Mouse (Mus musculus) MEL (cell line): ENCODE data around the gene Hmox1. TPM values are rescaled to one million over a fixed set of nuclear protein-coding genes. Genes with fewer than 3 reads are reported as not detected.

Experiments used
- DNase-seq: peaks from one replicate; pipeline ENCODE4 v3.0.0; 2011; ENCODE audit warnings: low read depth, low spot score
- H3K27ac ChIP-seq: 2 replicates; pipeline ENCODE4 v1.5.1; 2012; ENCODE audit warnings: low read depth, mild to moderate bottlenecking, control low read depth, low read length, moderate library complexity; ENCODE audit not compliant: control insufficient read depth
- H3K27me3 ChIP-seq, 2 experiments: fragments of 150-350 bp in 1 of 2; sonication (generic) in 1 of 2; 2 replicates each; pipeline ENCODE4 v1.6.1; 2012; ENCODE audit warnings: low read length in 2 of 2, mild to moderate bottlenecking in 2 of 2, improper control_type of control experiment in 1 of 2, moderate library complexity in 1 of 2; ENCODE audit not compliant: insufficient read depth in 2 of 2, control insufficient read depth in 1 of 2
- H3K36me3 ChIP-seq, 2 experiments: 2 replicates each; pipeline ENCODE4 v1.6.1; 2012 to 2014; ENCODE audit warnings: low read length in 2 of 2, improper control_type of control experiment in 1 of 2, inconsistent platforms in 1 of 2, mild to moderate bottlenecking in 1 of 2; ENCODE audit not compliant: insufficient read depth in 2 of 2, control insufficient read depth in 1 of 2
- H3K4me1 ChIP-seq, 2 experiments: fragments of 150-350 bp in 1 of 2; sonication (generic) in 1 of 2; 2 replicates each; pipeline ENCODE4 v1.6.1; 2012; ENCODE audit warnings: low read length in 2 of 2, improper control_type of control experiment in 1 of 2, mild to moderate bottlenecking in 1 of 2; ENCODE audit not compliant: insufficient read depth in 2 of 2, control insufficient read depth in 1 of 2
- H3K4me3 ChIP-seq, 2 experiments: fragments of 150-350 bp in 1 of 2; sonication (generic) in 1 of 2; 2 replicates each; pipeline ENCODE4 v1.5.1; 2012; ENCODE audit warnings: low read depth in 2 of 2, low read length in 2 of 2, mild to moderate bottlenecking in 2 of 2, moderate library complexity in 2 of 2, control low read depth in 1 of 2, improper control_type of control experiment in 1 of 2; ENCODE audit not compliant: control insufficient read depth in 1 of 2, insufficient read depth in 1 of 2
- H3K79me2 ChIP-seq: 2 replicates; pipeline ENCODE4 v1.6.1; 2012; ENCODE audit warnings: mild to moderate bottlenecking, low read length, moderate library complexity; ENCODE audit not compliant: control insufficient read depth, poor library complexity, insufficient read depth
- H3K9ac ChIP-seq: 2 replicates; pipeline ENCODE4 v1.6.1; 2012; ENCODE audit warnings: low read depth, mild to moderate bottlenecking, control low read depth, low read length, moderate library complexity; ENCODE audit not compliant: control insufficient read depth, poor library complexity, severe bottlenecking
- H3K9me3 ChIP-seq: fragments of 150-350 bp; sonication (generic); replicated peaks from 2 replicates; pipeline ENCODE4 v1.6.1; 2012; ENCODE audit warnings: mild to moderate bottlenecking, low read length, improper control_type of control experiment, moderate library complexity; ENCODE audit not compliant: insufficient read depth
- BHLHE40 ChIP-seq: IDR thresholded peaks from 2 replicates; pipeline ENCODE4 v1.6.1; 2012; ENCODE audit warnings: low read depth, mild to moderate bottlenecking, inconsistent platforms, low read length, improper control_type of control experiment, borderline replicate concordance
- CHD2 ChIP-seq: IDR thresholded peaks from 2 replicates; pipeline ENCODE4 v1.6.1; 2011; ENCODE audit warnings: low read length, improper control_type of control experiment
- ELF1 ChIP-seq: IDR thresholded peaks from 2 replicates; pipeline ENCODE4 v1.6.1; 2014; ENCODE audit warnings: low read depth, mild to moderate bottlenecking, inconsistent platforms, low read length, improper control_type of control experiment, moderate library complexity
- EP300 ChIP-seq, 2 experiments: IDR thresholded peaks; 2 replicates each; pipeline ENCODE4 v1.6.1; 2011; ENCODE audit warnings: improper control_type of control experiment in 2 of 2, low read length in 2 of 2, low read depth in 1 of 2, mild to moderate bottlenecking in 1 of 2
- ETS1 ChIP-seq: IDR thresholded peaks from 2 replicates; pipeline ENCODE4 v1.6.1; 2012; ENCODE audit warnings: low read depth, mild to moderate bottlenecking, inconsistent platforms, low read length, improper control_type of control experiment, moderate library complexity
- GABPA ChIP-seq: IDR thresholded peaks from 2 replicates; pipeline ENCODE4 v1.6.1; 2012; ENCODE audit warnings: low read depth, mild to moderate bottlenecking, inconsistent platforms, low read length, improper control_type of control experiment, moderate library complexity
- HCFC1 ChIP-seq: IDR thresholded peaks from 2 replicates; pipeline ENCODE4 v1.6.1; 2012; ENCODE audit warnings: low read depth, mild to moderate bottlenecking, inconsistent platforms, low read length, improper control_type of control experiment, moderate library complexity
- JUND ChIP-seq: IDR thresholded peaks from 2 replicates; pipeline ENCODE4 v1.6.1; 2011; ENCODE audit warnings: low read depth, mild to moderate bottlenecking, improper control_type of control experiment, low read length
- MAFK ChIP-seq: IDR thresholded peaks from 2 replicates; pipeline ENCODE4 v1.6.1; 2011; ENCODE audit warnings: low read depth, mild to moderate bottlenecking, low read length, improper control_type of control experiment, borderline replicate concordance
- MAX ChIP-seq: IDR thresholded peaks from 2 replicates; pipeline ENCODE4 v1.6.1; 2011; ENCODE audit warnings: low read length, improper control_type of control experiment
- MEF2A ChIP-seq: IDR thresholded peaks from 2 replicates; pipeline ENCODE4 v1.6.1; 2014; ENCODE audit warnings: low read depth, mild to moderate bottlenecking, inconsistent platforms, low read length, improper control_type of control experiment; ENCODE audit not compliant: poor library complexity, insufficient replicate concordance, severe bottlenecking; ENCODE audit errors: extremely low read depth
- MXI1 ChIP-seq: IDR thresholded peaks from 2 replicates; pipeline ENCODE4 v1.6.1; 2011; ENCODE audit warnings: mild to moderate bottlenecking, low read depth, low read length, improper control_type of control experiment
- MYB ChIP-seq: IDR thresholded peaks from 2 replicates; pipeline ENCODE4 v1.6.1; 2011; ENCODE audit warnings: mild to moderate bottlenecking, low read depth, low read length, improper control_type of control experiment
- NELFE ChIP-seq: IDR thresholded peaks from 2 replicates; pipeline ENCODE4 v1.6.1; 2011; ENCODE audit warnings: low read depth, low read length, improper control_type of control experiment
- NRF1 ChIP-seq: IDR thresholded peaks from 2 replicates; pipeline ENCODE4 v1.6.1; 2014; ENCODE audit warnings: low read depth, mild to moderate bottlenecking, inconsistent platforms, low read length, improper control_type of control experiment, moderate library complexity; ENCODE audit not compliant: poor library complexity, insufficient read depth, severe bottlenecking
- POLR2A ChIP-seq, 2 experiments: IDR thresholded peaks; 2 replicates each; pipeline ENCODE4 v1.6.1; 2011 to 2012; ENCODE audit warnings: low read length in 2 of 2, mild to moderate bottlenecking in 2 of 2, control low read depth in 1 of 2, improper control_type of control experiment in 1 of 2, low read depth in 1 of 2, moderate library complexity in 1 of 2; ENCODE audit not compliant: control insufficient read depth in 1 of 2, insufficient read depth in 1 of 2, poor library complexity in 1 of 2
- POLR2AphosphoS5 ChIP-seq: IDR thresholded peaks from 2 replicates; pipeline ENCODE4 v1.6.1; 2012; ENCODE audit warnings: low read depth, borderline replicate concordance, mild to moderate bottlenecking, inconsistent platforms, low read length, moderate library complexity, mixed read lengths
- SIN3A ChIP-seq: IDR thresholded peaks from 2 replicates; pipeline ENCODE4 v1.6.1; 2012; ENCODE audit warnings: low read length, improper control_type of control experiment, inconsistent platforms
- TBP ChIP-seq: IDR thresholded peaks from 2 replicates; pipeline ENCODE4 v1.8.0; 2011; ENCODE audit warnings: low read depth, low read length, improper control_type of control experiment
- TCF12 ChIP-seq: IDR thresholded peaks from 2 replicates; pipeline ENCODE4 v1.6.1; 2014; ENCODE audit warnings: low read depth, mild to moderate bottlenecking, inconsistent platforms, low read length, improper control_type of control experiment, moderate library complexity
- USF2 ChIP-seq, 2 experiments: IDR thresholded peaks; 2 replicates each; pipeline ENCODE4 v1.6.1; 2011 to 2012; ENCODE audit warnings: improper control_type of control experiment in 2 of 2, low read length in 2 of 2, borderline replicate concordance in 1 of 2, inconsistent platforms in 1 of 2, low read depth in 1 of 2, mild to moderate bottlenecking in 1 of 2; ENCODE audit not compliant: insufficient read depth in 1 of 2
- ZMIZ1 ChIP-seq: IDR thresholded peaks from 2 replicates; pipeline ENCODE4 v1.6.1; 2012; ENCODE audit warnings: low read depth, mild to moderate bottlenecking, inconsistent platforms, low read length, improper control_type of control experiment, moderate library complexity
- polyA plus RNA-seq, 2 experiments: library from polyadenylated mRNA; stranded (reverse) in 1 of 2; unstranded in 1 of 2; fragments of >175 nt in 1 of 2; fragments of >200 nt in 1 of 2; gene quantifications; 2 replicates each; pipeline versions ENCODE4 v1.2.1 to v1.2.4; 2012; ENCODE audit warnings: low replicate concordance in 2 of 2, low read depth in 1 of 2; ENCODE audit not compliant: insufficient read length in 2 of 2, insufficient read depth in 1 of 2, missing spikeins in 1 of 2
- total RNA-seq: library from RNA; depleted of rRNA; stranded (reverse); fragments of 300-350 nt; gene quantifications from 2 replicates; pipeline ENCODE4 v1.2.3, GENCODE M21; 2012

Hmox1 gene
- total and polyA plus RNA-seq, 3 experiments: 11.1 to 72.4 TPM; not detected in 1

- TF ChIP-seq NRF1: no peak
Measured at GRCm38 (mm10) chr8:75082181-75082805, 11.1 kb upstream of the Hmox1 start (continued).

GRCm38 (mm10) chr8:75083846-75084245 is 9.6 kb upstream of the Hmox1 start:
- TF ChIP-seq EP300 (IDR thresholded peaks at IDR 0.05; ENCODE audit: low read depth in 1 of 2, low read length in 2 of 2) (peak; percentile 65 to 75), CHD2 (no peak), HCFC1 (peak; percentile 53), TBP (peak; percentile 66; the same call in 1 of the 2 replicates), MEF2A (no peak), MAFK (peak; percentile 100), ZMIZ1 (no peak), MXI1 (peak; percentile 89), ELF1 (peak; percentile 33; the same call in 1 of the 2 replicates), ETS1 (peak; percentile 99), GABPA (peak; percentile 98), MYB (peak; percentile 29; the same call in 1 of the 2 replicates), POLR2AphosphoS5 (no peak), BHLHE40 (0 out of 2 replicates have a peak, but pooled peaks have one; percentile 15), TCF12 (0 out of 2 replicates have a peak, but pooled peaks have one; percentile 14), USF2 (IDR thresholded peaks at IDR 0.05; ENCODE audit: borderline replicate concordance in 1 of 2, insufficient read depth in 1 of 2, low read depth in 1 of 2, low read length in 2 of 2) (no peak), NELFE (peak; percentile 56), POLR2A (IDR thresholded peaks at IDR 0.05; ENCODE audit: control insufficient read depth in 1 of 2, insufficient read depth in 1 of 2, low read depth in 1 of 2, low read length in 2 of 2, poor library complexity in 1 of 2) (peak in 1 of 2 experiments; percentile 62; a peak in 2 of 4 replicates), JUND (0 out of 2 replicates have a peak, but pooled peaks have one; percentile 18), MAX (peak; percentile 19; the same call in 1 of the 2 replicates), SIN3A (peak; percentile 97)

More at GRCm38 (mm10) chr8:75083846-75084245, 9.6 kb upstream of the Hmox1 start:
- H3K9me3 ChIP-seq: no peaks in the 10 kb centered on the region
- peaks cover 39 to 50% of the 10 kb centered on the region in 2 experiments for H3K4me1 ChIP-seq
- H3K27ac ChIP-seq: peak overlapping the region; percentile 51
- H3K27me3 ChIP-seq: no peaks in the 10 kb centered on the region
- H3K9ac ChIP-seq: peak overlapping the region; percentile 68
- peaks cover 0 to 50% of the 10 kb centered on the region in 2 experiments; a peak in 2 of 4 replicates for H3K36me3 ChIP-seq
- DNase-seq: peak; percentile 98
- no peaks in the 10 kb centered on the region for H3K79me2 ChIP-seq
- peak overlapping the region; percentile 61 to 72 for H3K4me3 ChIP-seq
